Mouse (Mus musculus): ENCODE measurements around the gene Vstm5. TPM values are rescaled to one million over a fixed set of nuclear protein-coding genes. Genes with fewer than 3 reads are reported as not detected.

Vstm5 gene
- polyA plus RNA-seq, 1 experiment from 2014 or later, result 8.7 TPM

DNA sequence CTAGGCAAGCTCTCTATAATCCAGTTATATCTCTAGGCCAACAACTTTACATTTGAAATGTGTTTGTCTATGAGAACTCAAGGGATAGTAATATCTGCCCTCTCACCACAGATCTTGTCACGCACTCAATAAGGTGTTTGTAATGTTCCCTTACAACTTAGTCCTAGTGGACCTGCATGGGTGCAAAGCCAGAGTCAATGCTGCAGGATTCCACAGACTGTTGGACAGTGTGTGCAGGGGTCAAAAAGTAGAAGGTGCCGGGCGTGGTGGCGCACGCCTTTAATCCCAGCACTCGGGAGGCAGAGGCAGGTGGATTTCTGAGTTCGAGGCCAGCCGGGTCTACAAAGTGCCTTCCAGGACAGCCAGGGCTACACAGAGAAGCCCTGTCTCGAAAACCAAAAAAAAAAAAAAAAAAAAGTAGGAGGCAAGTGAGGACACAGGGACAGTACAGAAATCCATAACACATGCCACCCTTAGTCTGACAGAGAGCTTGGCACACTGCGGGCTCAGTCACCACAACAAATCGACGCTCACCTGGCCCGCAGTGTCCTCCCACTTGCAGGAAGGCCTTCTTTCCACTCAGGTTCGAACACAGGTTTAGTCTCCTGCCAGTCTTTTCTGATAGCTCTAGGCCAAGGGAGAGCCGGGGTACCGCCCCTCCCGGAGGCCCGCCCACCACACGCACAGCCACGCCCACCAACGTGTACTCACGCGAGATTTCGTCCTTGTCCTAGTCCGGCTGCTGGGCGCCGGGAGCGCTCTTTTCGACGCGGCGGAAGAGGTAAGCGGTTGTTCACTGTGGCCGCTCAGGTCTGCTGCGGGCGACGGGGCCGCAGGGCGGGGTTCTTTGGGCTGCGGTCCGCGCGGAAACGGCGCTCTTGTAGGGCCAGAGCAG is 66.9 kb downstream of the Vstm5 start, which contains the start of gene Taf1d:
Gene Taf1d (plus strand): TSS at position 712 of the 895 bp plus-strand sequence.
- Histone ChIP-seq H3K4me3 (ENCODE audit: low read length) (peak within 1 kb of the TSS; percentile 97), H3K4me2 (replicated peaks; ENCODE audit: low read depth, low read length) (peak within 1 kb of the TSS; percentile 69), H3K36me3 (ENCODE audit: insufficient read depth, low read length) (peaks cover 21% of the 10 kb centered on the region), H3K27ac (ENCODE audit: low read length) (peak within 1 kb of the TSS; percentile 93), H3K4me1 (ENCODE audit: insufficient read depth, low read length) (peaks cover 37% of the 10 kb centered on the region), H3K9me3 (ENCODE audit: low read length) (no peaks in the 10 kb centered on the region), H3K9ac (replicated peaks; ENCODE audit: low read length) (peak within 1 kb of the TSS; percentile 99), H3K27me3 (ENCODE audit: insufficient read depth, low read length) (no peaks in the 10 kb centered on the region)
- peak; percentile 96 for ATAC-seq (ENCODE audit: low FRiP score, low TSS enrichment)
- 10% methylated on average over 45 of the region's 45 CpGs for WGBS

DNA sequence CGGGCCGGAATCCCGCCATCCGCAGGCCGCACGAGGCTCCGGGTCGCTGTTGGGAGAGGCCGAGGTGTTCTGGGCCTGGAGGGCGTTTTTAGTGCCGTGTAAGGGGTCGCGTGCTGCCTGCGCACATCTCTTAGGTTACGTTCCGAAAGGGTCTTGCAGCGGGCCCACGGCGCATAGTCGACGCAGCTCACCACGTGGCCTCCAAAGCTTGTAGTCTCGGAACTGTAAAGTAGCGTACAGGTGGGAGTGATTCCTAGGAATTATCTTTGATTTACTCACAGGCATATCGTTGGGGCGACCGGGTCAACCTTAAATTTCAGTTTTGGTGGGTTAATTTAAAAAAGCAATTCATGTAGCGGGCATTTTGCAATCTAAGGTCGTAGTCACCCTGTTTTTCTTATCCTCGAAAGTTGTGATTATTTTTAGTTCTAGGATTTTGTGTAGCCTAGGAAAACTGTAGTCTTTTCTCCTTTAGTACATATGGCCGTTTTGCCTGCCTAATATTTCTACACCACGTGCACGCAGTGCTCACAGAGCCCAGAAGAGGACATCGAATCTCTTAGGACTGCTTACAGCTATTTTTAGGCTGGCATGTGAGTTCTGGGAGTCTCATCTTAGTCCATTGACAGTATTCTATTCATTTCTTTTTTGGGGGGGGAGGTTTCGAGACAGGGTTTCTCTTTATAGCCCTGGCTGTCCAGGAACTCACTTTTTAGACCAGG is 67.7 kb downstream of the Vstm5 start, which contains the start of gene 4931406C07Rik:
Gene 4931406C07Rik (minus strand): TSS at position 51 of the 722 bp plus-strand sequence.
- H3K4me1 ChIP-seq (ENCODE audit: insufficient read depth, low read length), result peaks cover 30% of the 10 kb centered on the region
- H3K27ac ChIP-seq (ENCODE audit: low read length), result peak within 1 kb of the TSS; percentile 93
- under 1% methylated on average over 35 of the region's 35 CpGs for WGBS
- peak within 1 kb of the TSS; percentile 99 for H3K9ac ChIP-seq (replicated peaks; ENCODE audit: low read length)
- peak within 1 kb of the TSS; percentile 69 for H3K4me2 ChIP-seq (replicated peaks; ENCODE audit: low read depth, low read length)
- no peaks in the 10 kb centered on the region for H3K27me3 ChIP-seq (ENCODE audit: insufficient read depth, low read length)
- no peaks in the 10 kb centered on the region for H3K9me3 ChIP-seq (ENCODE audit: low read length)
- ATAC-seq (ENCODE audit: low FRiP score, low TSS enrichment), result peak; percentile 74
- peak within 1 kb of the TSS; percentile 97 for H3K4me3 ChIP-seq (ENCODE audit: low read length)
- peaks cover 22% of the 10 kb centered on the region for H3K36me3 ChIP-seq (ENCODE audit: insufficient read depth, low read length)

DNA sequence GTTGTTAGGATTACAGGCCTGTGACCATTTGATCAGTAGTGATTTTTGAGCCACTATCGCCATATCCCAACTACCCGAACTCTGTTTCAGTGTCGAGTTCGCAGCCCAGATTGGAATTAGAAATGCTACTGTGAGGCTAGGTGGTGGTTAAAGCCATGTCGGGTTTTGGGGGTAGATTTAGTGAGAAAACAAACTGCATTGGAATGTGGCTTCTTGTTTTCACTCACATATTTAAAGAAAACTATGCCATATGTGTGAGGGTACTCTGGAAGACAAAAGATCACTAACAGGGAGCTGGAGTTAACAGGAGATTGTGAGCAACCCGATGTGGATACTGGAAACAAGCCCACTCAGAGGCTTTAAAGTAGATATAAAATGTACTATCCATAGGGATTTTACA is 68.4 kb downstream of the Vstm5 start:
- Histone ChIP-seq H3K27ac (ENCODE audit: low read length) (peak overlapping the region; percentile 93; the same call in 1 of the 2 replicates), H3K9ac (replicated peaks; ENCODE audit: low read length) (peak overlapping the region; percentile 99), H3K27me3 (ENCODE audit: insufficient read depth, low read length) (no peaks in the 10 kb centered on the region), H3K4me1 (ENCODE audit: insufficient read depth, low read length) (peaks cover 28% of the 10 kb centered on the region), H3K4me2 (replicated peaks; ENCODE audit: low read depth, low read length) (peak overlapping the region; percentile 69), H3K9me3 (ENCODE audit: low read length) (no peaks in the 10 kb centered on the region), H3K36me3 (ENCODE audit: insufficient read depth, low read length) (peaks cover 27% of the 10 kb centered on the region), H3K4me3 (ENCODE audit: low read length) (peak overlapping the region; percentile 97)
- 6% methylated on average over 6 of the region's 6 CpGs for WGBS
- no peak for ATAC-seq (ENCODE audit: low FRiP score, low TSS enrichment)

DNA sequence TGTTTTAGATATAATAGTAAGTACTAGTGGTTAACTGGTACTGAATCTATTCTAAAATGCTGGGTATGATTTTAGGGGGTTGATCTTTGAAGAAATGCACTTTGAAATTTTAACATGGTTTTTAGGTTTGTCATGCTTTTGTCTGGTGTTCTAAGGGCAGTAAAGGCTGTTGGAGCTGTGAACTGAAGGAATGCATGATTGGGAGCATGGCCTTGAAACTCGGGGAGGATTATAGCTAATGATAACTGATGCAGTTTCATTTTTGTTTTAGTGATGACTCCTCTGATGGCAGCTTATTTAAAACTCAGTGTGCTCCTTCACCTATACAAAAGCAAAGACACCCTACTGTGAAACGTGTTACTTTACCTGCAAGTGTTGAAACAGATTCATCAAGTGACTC is 69.4 kb downstream of the Vstm5 start:
- H3K4me3 ChIP-seq (ENCODE audit: low read length), result 0 out of 2 replicates have a peak overlapping the region, but pooled peaks have one; percentile 3
- peaks cover 33% of the 10 kb centered on the region for H3K36me3 ChIP-seq (ENCODE audit: insufficient read depth, low read length)
- H3K9ac ChIP-seq (replicated peaks; ENCODE audit: low read length), result no peak overlapping the region
- peak overlapping the region; percentile 33 for H3K4me2 ChIP-seq (replicated peaks; ENCODE audit: low read depth, low read length)
- no peak overlapping the region for H3K27ac ChIP-seq (ENCODE audit: low read length)
- H3K9me3 ChIP-seq (ENCODE audit: low read length), result no peaks in the 10 kb centered on the region
- ATAC-seq (ENCODE audit: low FRiP score, low TSS enrichment), result no peak
- 59% methylated on average over 2 of the region's 2 CpGs for WGBS
- H3K27me3 ChIP-seq (ENCODE audit: insufficient read depth, low read length), result no peaks in the 10 kb centered on the region
- H3K4me1 ChIP-seq (ENCODE audit: insufficient read depth, low read length), result peaks cover 24% of the 10 kb centered on the region

Other genes with a start within 250 kb of the Vstm5 start
- gene Panx1, start 193.6 kb upstream of the Vstm5 start, polyA plus RNA-seq (2015; fragmentation: Nextera tagmentation; extraction: Ambion mirVana), result 40.7 and 42.6 TPM in 2 replicates
- gene Hephl1, start 126.9 kb upstream of the Vstm5 start, polyA plus RNA-seq (2015; fragmentation: Nextera tagmentation; extraction: Ambion mirVana), result not detected in 2 replicates
- 29.6 and 37.0 TPM in 2 replicates for gene Med17, start 40.9 kb downstream of the Vstm5 start, polyA plus RNA-seq (2015; fragmentation: Nextera tagmentation; extraction: Ambion mirVana)
- gene Taf1d, start 67.2 kb downstream of the Vstm5 start, polyA plus RNA-seq (2015; fragmentation: Nextera tagmentation; extraction: Ambion mirVana), result 67.1 and 80.0 TPM in 2 replicates
- 26.8 and 29.4 TPM in 2 replicates for gene 4931406C07Rik, start 67.4 kb downstream of the Vstm5 start, polyA plus RNA-seq (2015; fragmentation: Nextera tagmentation; extraction: Ambion mirVana)
- 14.5 and 19.2 TPM in 2 replicates for gene Cep295, start 118.7 kb downstream of the Vstm5 start, polyA plus RNA-seq (2015; fragmentation: Nextera tagmentation; extraction: Ambion mirVana)

Measured in kidney, embryonic 16.5 days (tissue).